In genomic region chr14:34661621-34662477, GRCm38 (mm10) we compare ENCODE assay signal across 8 mouse cellular contexts. TPM values are rescaled to one million over a fixed set of nuclear protein-coding genes. Genes with fewer than 3 reads are reported as not detected.
A peak's percentile ranks its signal among the peaks of the same experiment; 100 is the strongest.
DNase-seq lines count a peak whose midpoint lies in the region; ATAC-seq and TF ChIP-seq lines count a peak whose summit lies in the region.

No protein-coding gene starts in this region.

- H3K27me3 ChIP-seq in CH12.LX (replicated peaks): peaks cover 4% of the 10 kb centered on the region
- H3K27me3 ChIP-seq in embryonic facial prominence, embryonic 10.5 days (replicated peaks; ENCODE audit: low read depth, poor library complexity, severe bottlenecking): peaks cover 64% of the 10 kb centered on the region
- 0 out of 2 replicates have a peak, but pooled peaks cover 2% of the 10 kb centered on the region for H3K27me3 ChIP-seq in lung, postnatal 0 days (replicated peaks; ENCODE audit: insufficient read depth, low read length)

- peak overlapping the region; percentile 10; the same call in 1 of the 2 replicates for H3K9ac ChIP-seq in CH12.LX (ENCODE audit: insufficient read depth, low read depth)
- H3K9ac ChIP-seq in lung, postnatal 0 days (replicated peaks; ENCODE audit: low read depth): 0 out of 2 replicates have a peak overlapping the region, but pooled peaks have one; percentile 6

- H3K4me1 ChIP-seq in CH12.LX (ENCODE audit: control insufficient read depth in 1 of 2, insufficient read depth in 2 of 2): no peaks in the 10 kb centered on the region
- peaks cover 16% of the 10 kb centered on the region for H3K4me1 ChIP-seq in embryonic facial prominence, embryonic 10.5 days
- peaks cover 3% of the 10 kb centered on the region; the same call in 1 of the 2 replicates for H3K4me1 ChIP-seq in lung, postnatal 0 days (ENCODE audit: insufficient read depth, low read depth, low read length)

- no peaks in the 10 kb centered on the region for H3K36me3 ChIP-seq in CH12.LX (replicated peaks in 1 of 2; ENCODE audit: control insufficient read depth in 1 of 2, insufficient read depth in 1 of 2, low read length in 1 of 2)
- no peaks in the 10 kb centered on the region for H3K36me3 ChIP-seq in embryonic facial prominence, embryonic 10.5 days (replicated peaks)
- H3K36me3 ChIP-seq in lung, postnatal 0 days (ENCODE audit: insufficient read depth, low read length): no peaks in the 10 kb centered on the region

- TF ChIP-seq EP300 in CH12.LX (IDR thresholded peaks at IDR 0.05; ENCODE audit: low read length): no peak
- TF ChIP-seq EP300 in lung, postnatal 0 days (IDR thresholded peaks at IDR 0.05): no peak

- under 1% methylated on average over 39 of the region's 39 CpGs for WGBS in embryonic facial prominence, embryonic 10.5 days
- WGBS in lung, postnatal 0 days: under 1% methylated on average over 38 of the region's 39 CpGs

- TF ChIP-seq RAD21 in CH12.LX (IDR thresholded peaks at IDR 0.05; ENCODE audit: low read depth, low read length): no peak

- in situ Hi-C loops in CH12.LX (cut with MboI; ENCODE audit: low pct_ligation_motif_present, low pct_unique_long_range_greater_than_20kb, low sequenced_read_pairs): no loop called here

- no peaks in the 10 kb centered on the region for H3K9me3 ChIP-seq in CH12.LX (replicated peaks; ENCODE audit: low read length)
- H3K9me3 ChIP-seq in embryonic facial prominence, embryonic 10.5 days: no peaks in the 10 kb centered on the region
- H3K9me3 ChIP-seq in lung, postnatal 0 days (ENCODE audit: low read length): no peaks in the 10 kb centered on the region

- ATAC-seq in lung, postnatal 0 days: peak; percentile 76

- no peaks in the 10 kb centered on the region for H3K79me2 ChIP-seq in CH12.LX (replicated peaks; ENCODE audit: control insufficient read depth, extremely low read depth, insufficient read depth, poor library complexity, severe bottlenecking)

- no peak for TF ChIP-seq POLR2A in CH12.LX (IDR thresholded peaks at IDR 0.05; ENCODE audit: low read depth, low read length)

- dilution Hi-C loops in CH12.LX (cut with MboI; ENCODE audit: extremely low pct_ligation_motif_present, extremely low pct_unique_long_range_greater_than_20kb, low sequenced_read_pairs): no loop called here

- H3K4me2 ChIP-seq in CH12.LX (ENCODE audit: insufficient read depth, low read depth, poor library complexity, severe bottlenecking): peak overlapping the region; percentile 73
- peak overlapping the region; percentile 68 for H3K4me2 ChIP-seq in lung, postnatal 0 days (replicated peaks; ENCODE audit: low read depth, low read length)

- TF ChIP-seq CTCF in CH12.LX (conservative IDR thresholded peaks at IDR 0.05 in 1 of 2, IDR thresholded peaks at IDR 0.05 in 1 of 2; ENCODE audit: low read depth in 2 of 2, low read length in 2 of 2): no peak
- no peak for TF ChIP-seq CTCF in lung, postnatal 0 days (IDR thresholded peaks at IDR 0.05)

- no peak for DNase-seq in CH12.LX (ENCODE audit: extremely low read depth)
- DNase-seq in adrenal gland, postnatal 10 days: peak; percentile 82
- DNase-seq in embryonic facial prominence, embryonic 10.5 days (ENCODE audit: low spot score): peak; percentile 68
- DNase-seq in heart, adult 9 months (ENCODE audit: low spot score in 2 of 2): peak; percentile 47 to 52
- DNase-seq in kidney, adult 8-10 months: peak; percentile 65 to 72
- DNase-seq in lung, postnatal 0 days (ENCODE audit: low spot score): peak; percentile 52
- peak; percentile 19 for DNase-seq in ovary, postnatal 10 days (ENCODE audit: low spot score)
- no peak for DNase-seq in left cerebral cortex, adult 8-10 months (ENCODE audit: low spot score in 2 of 2)

- peak overlapping the region in 2 of 3 experiments; percentile 34 to 48 for H3K4me3 ChIP-seq in CH12.LX (replicated peaks in 1 of 3; ENCODE audit: low read depth in 2 of 3, low read length in 2 of 3, poor library complexity in 1 of 3)
- H3K4me3 ChIP-seq in embryonic facial prominence, embryonic 10.5 days: peak overlapping the region; percentile 62
- peak overlapping the region; percentile 43 for H3K4me3 ChIP-seq in lung, postnatal 0 days (ENCODE audit: low read depth, low read length)

- no peak overlapping the region for H3K27ac ChIP-seq in CH12.LX (ENCODE audit: insufficient read depth, low read depth)
- H3K27ac ChIP-seq in embryonic facial prominence, embryonic 10.5 days (replicated peaks): peak overlapping the region; percentile 54
- H3K27ac ChIP-seq in lung, postnatal 0 days (ENCODE audit: low read length): no peak overlapping the region

TF ChIP-seq in CH12.LX, 34 proteins besides CTCF, POLR2A, EP300 and RAD21:
- TF ChIP-seq MAX (IDR thresholded peaks at IDR 0.05; ENCODE audit: low read length) (0 out of 2 replicates have a peak, but pooled peaks have one; percentile 32), BHLHE40 (IDR thresholded peaks at IDR 0.05; ENCODE audit: low read depth, low read length) (no peak), RCOR1 (conservative IDR thresholded peaks at IDR 0.05; ENCODE audit: low read depth, low read length) (no peak), CHD2 (IDR thresholded peaks at IDR 0.05; ENCODE audit: low read length) (peak; percentile 48; the same call in 1 of the 2 replicates), NELFE (IDR thresholded peaks at IDR 0.05; ENCODE audit: low read depth, low read length) (no peak)

RNA-seq across cellular contexts. Expression of gene Wapl, which starts 11.9 kb away (rescaled TPM):
- 114 and 119 TPM in 2 replicates for total RNA-seq in CH12.LX (2012; rRNA removed)
- total RNA-seq in CH12.LX (2014; rRNA removed): 77.7 and 89.5 TPM in 2 replicates
- polyA plus RNA-seq in CH12.LX (2012; ENCODE audit: insufficient read length, low read depth): 79.2 and 90.6 TPM in 2 replicates
- total RNA-seq in adrenal gland, postnatal 10 days (2021): 10 to 100 TPM; 71.0 to 71.4 TPM
- 26.9 and 27.2 TPM in 2 replicates for polyA plus RNA-seq in embryonic facial prominence, embryonic 10.5 days (2016; fragmentation: Nextera tagmentation; extraction: Ambion mirVana)
- polyA plus RNA-seq in lung, postnatal 0 days (2015; fragmentation: Nextera tagmentation; extraction: Ambion mirVana): 19.9 and 22.7 TPM in 2 replicates
- 10 to 100 TPM; 45.1 to 50.1 (median 48.2) TPM for total RNA-seq in left cerebral cortex, adult 8-10 months (2022)

Comparison
In these comparisons a context has a peak if more than half of its experiments do, and no peak if none do; other contexts are left out.
1. DNase-seq: peak in adrenal gland, postnatal 10 days (single experiment), embryonic facial prominence, embryonic 10.5 days (single experiment), heart, adult 9 months (2 of 2), kidney, adult 8-10 months (2 of 2), lung, postnatal 0 days (single experiment) and ovary, postnatal 10 days (single experiment); none in CH12.LX (single experiment) and left cerebral cortex, adult 8-10 months (0 of 2).
2. Peak in every context shown above with its lines, with median percentiles within 50 percentile points of each other: H3K4me3 ChIP-seq.